Mouse (Mus musculus): ENCODE results near the gene Ticam1. TPM values are rescaled to one million over a fixed set of nuclear protein-coding genes. Genes with fewer than 3 reads are reported as not detected.
A peak's percentile ranks its signal among the peaks of the same experiment; 100 is the strongest.

Gene Ticam1
- polyA plus RNA-seq, 1 experiment from 2014 or later: 7.7 TPM

DNA sequence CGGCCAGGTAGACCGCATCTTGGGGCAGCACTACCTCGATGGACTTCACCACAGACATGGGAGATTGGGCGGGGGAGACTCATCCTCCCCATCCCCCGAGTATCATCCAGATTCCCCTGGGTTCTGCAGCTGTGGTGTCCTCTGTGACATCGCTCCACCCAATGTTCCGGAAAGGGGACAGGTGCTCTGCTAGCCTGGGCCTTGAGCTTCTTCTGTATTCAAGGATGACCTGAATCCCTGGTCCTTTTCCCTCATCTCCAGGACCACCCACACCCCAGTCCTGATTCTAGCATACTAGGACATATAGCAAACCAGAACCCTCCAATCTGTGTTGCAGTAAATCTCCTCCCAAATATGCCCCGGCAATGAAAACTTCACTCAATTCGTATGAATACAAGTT lies 23.6 kb upstream of the Ticam1 start, which contains the start of gene Arrdc5:
TSS of gene Arrdc5 (minus strand) at position 101 of the 400 bp plus-strand sequence.
- Histone ChIP-seq H3K27me3 (ENCODE audit: insufficient read depth, low read length) (no peaks in the 10 kb centered on the region), H3K9ac (ENCODE audit: low read depth, low read length) (no peak within 1 kb of the TSS), H3K4me1 (replicated peaks; ENCODE audit: insufficient read depth, low read length) (peaks cover 9% of the 10 kb centered on the region), H3K4me3 (replicated peaks; ENCODE audit: low read depth, low read length) (no peak within 1 kb of the TSS), H3K27ac (no peak within 1 kb of the TSS), H3K4me2 (ENCODE audit: low read length) (no peak within 1 kb of the TSS), H3K36me3 (ENCODE audit: insufficient read depth, low read length) (no peaks in the 10 kb centered on the region), H3K9me3 (replicated peaks; ENCODE audit: low read length) (no peaks in the 10 kb centered on the region)
- no peak for TF ChIP-seq CTCF (IDR thresholded peaks at IDR 0.05; ENCODE audit: low read depth)
- DNase-seq (ENCODE audit: low spot score) (no peak), ATAC-seq (replicated peaks; ENCODE audit: low FRiP score, low read depth) (no peak)
- WGBS: 90% methylated on average over 9 of the region's 9 CpGs

DNA sequence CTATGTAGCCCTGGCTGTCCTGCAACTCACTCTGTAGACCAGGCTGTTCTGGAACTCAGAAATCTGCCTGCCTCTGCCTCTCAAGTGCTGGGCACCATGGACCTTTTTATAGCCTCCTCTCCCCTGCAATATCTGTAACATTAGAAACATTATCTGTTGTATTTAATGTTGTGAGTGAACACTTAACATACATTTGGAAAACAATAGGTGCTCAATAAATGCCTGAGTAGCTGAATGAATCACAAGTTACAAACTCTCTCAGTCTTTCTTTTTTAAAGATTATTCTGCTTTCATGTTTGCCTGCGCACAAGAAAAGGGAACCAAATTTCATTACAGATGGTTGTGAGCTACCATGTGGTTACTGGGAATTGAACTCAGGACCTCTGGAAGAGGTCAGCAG lies 21.7 kb upstream of the Ticam1 start:
- no peak overlapping the region for H3K4me3 ChIP-seq (replicated peaks; ENCODE audit: low read depth, low read length)
- no peak overlapping the region for H3K9ac ChIP-seq (ENCODE audit: low read depth, low read length)
- H3K27me3 ChIP-seq (ENCODE audit: insufficient read depth, low read length): no peaks in the 10 kb centered on the region
- H3K4me1 ChIP-seq (replicated peaks; ENCODE audit: insufficient read depth, low read length): peaks cover 7% of the 10 kb centered on the region; the same call in 1 of the 2 replicates
- no peak overlapping the region for H3K4me2 ChIP-seq (ENCODE audit: low read length)
- no peak for TF ChIP-seq CTCF (IDR thresholded peaks at IDR 0.05; ENCODE audit: low read depth)
- H3K27ac ChIP-seq: no peak overlapping the region
- 97% methylated on average over 1 of the region's 1 CpGs for WGBS
- no peaks in the 10 kb centered on the region for H3K9me3 ChIP-seq (replicated peaks; ENCODE audit: low read length)
- ATAC-seq (replicated peaks; ENCODE audit: low FRiP score, low read depth) (no peak), DNase-seq (ENCODE audit: low spot score) (no peak)
- no peaks in the 10 kb centered on the region for H3K36me3 ChIP-seq (ENCODE audit: insufficient read depth, low read length)

DNA sequence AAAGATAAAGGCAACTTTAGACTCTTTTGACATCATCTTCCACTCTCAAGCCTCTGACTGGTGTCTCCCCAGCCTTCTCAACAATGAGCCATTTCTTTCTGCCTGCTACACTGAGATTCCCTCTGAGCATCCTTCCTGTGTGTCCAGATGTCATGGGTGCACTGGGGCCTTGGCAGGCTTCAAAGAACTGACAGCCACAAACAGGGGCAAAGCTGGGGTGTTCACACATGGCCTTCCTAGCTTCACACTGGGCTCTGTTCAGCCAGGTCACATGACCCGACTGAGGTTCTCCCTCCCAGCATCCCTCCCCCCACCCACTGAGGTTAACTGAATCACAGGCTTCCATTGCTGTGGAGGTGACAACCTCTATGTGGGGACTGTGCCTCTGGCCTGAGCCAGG lies 19.6 kb upstream of the Ticam1 start:
- no peak for ATAC-seq (replicated peaks; ENCODE audit: low FRiP score, low read depth)

DNA sequence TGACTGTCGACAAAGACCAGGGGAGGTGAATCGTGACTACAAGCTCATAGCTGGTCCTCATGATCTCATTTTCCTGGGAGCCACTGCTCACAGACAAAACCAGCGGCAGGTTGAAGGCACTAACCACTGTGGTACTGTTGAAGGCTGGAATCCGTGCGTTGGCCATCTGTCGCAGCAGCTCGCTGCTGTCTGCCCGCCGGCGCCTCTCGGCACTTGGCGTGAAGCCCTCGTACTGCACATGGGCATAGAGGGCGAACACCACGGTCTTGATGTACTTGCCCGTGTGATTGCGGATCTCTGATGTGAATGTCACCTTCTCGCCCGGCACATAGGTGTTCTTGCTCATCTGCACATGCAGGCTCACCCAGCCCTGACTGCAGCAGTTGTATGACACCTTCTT lies 17.7 kb upstream of the Ticam1 start:
- Histone ChIP-seq H3K4me1 (replicated peaks; ENCODE audit: insufficient read depth, low read length) (peaks cover 12% of the 10 kb centered on the region; the same call in 1 of the 2 replicates), H3K27ac (no peak overlapping the region), H3K4me3 (replicated peaks; ENCODE audit: low read depth, low read length) (no peak overlapping the region), H3K27me3 (ENCODE audit: insufficient read depth, low read length) (no peaks in the 10 kb centered on the region), H3K9ac (ENCODE audit: low read depth, low read length) (no peak overlapping the region), H3K36me3 (ENCODE audit: insufficient read depth, low read length) (no peaks in the 10 kb centered on the region), H3K9me3 (replicated peaks; ENCODE audit: low read length) (no peaks in the 10 kb centered on the region), H3K4me2 (ENCODE audit: low read length) (no peak overlapping the region)
- no peak for ATAC-seq (replicated peaks; ENCODE audit: low FRiP score, low read depth)
- WGBS: 91% methylated on average over 19 of the region's 19 CpGs
- DNase-seq (ENCODE audit: low spot score): no peak
- no peak for TF ChIP-seq CTCF (IDR thresholded peaks at IDR 0.05; ENCODE audit: low read depth)

More for the DNA sequence above, 19.6 kb upstream of the Ticam1 start:
- H3K4me3 ChIP-seq (replicated peaks; ENCODE audit: low read depth, low read length): no peak overlapping the region
- no peak for TF ChIP-seq CTCF (IDR thresholded peaks at IDR 0.05; ENCODE audit: low read depth)
- WGBS: 86% methylated on average over 1 of the region's 1 CpGs
- no peaks in the 10 kb centered on the region for H3K36me3 ChIP-seq (ENCODE audit: insufficient read depth, low read length)
- H3K27ac ChIP-seq: no peak overlapping the region
- no peaks in the 10 kb centered on the region for H3K9me3 ChIP-seq (replicated peaks; ENCODE audit: low read length)
- H3K4me1 ChIP-seq (replicated peaks; ENCODE audit: insufficient read depth, low read length): peaks cover 6% of the 10 kb centered on the region; the same call in 1 of the 2 replicates
- no peak overlapping the region for H3K9ac ChIP-seq (ENCODE audit: low read depth, low read length)
- no peak overlapping the region for H3K4me2 ChIP-seq (ENCODE audit: low read length)
- H3K27me3 ChIP-seq (ENCODE audit: insufficient read depth, low read length): no peaks in the 10 kb centered on the region
- no peak for DNase-seq (ENCODE audit: low spot score)

DNA sequence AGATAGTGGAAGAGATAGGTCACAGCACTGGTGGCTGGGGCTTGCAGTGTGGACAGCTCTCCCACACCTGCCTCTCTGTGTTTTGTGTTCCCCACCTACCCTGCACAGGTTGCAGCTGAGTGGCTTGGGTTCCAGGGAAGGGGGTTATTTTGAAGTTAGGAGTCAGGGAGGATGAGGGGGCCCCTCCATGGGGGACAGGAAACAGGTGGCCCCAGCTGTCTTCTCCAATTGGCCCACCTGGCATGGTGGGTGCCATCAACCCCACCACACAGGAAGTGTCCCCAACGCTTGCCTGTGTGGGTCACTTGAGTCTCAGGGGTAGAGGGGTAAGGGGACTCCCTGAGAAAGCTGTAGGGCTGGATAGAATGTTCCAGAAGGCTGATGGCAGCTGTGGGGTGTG lies 16.7 kb upstream of the Ticam1 start:
- Histone ChIP-seq H3K9ac (ENCODE audit: low read depth, low read length) (no peak overlapping the region), H3K9me3 (replicated peaks; ENCODE audit: low read length) (no peaks in the 10 kb centered on the region), H3K4me2 (ENCODE audit: low read length) (no peak overlapping the region), H3K27ac (no peak overlapping the region), H3K4me3 (replicated peaks; ENCODE audit: low read depth, low read length) (no peak overlapping the region), H3K36me3 (ENCODE audit: insufficient read depth, low read length) (no peaks in the 10 kb centered on the region), H3K27me3 (ENCODE audit: insufficient read depth, low read length) (no peaks in the 10 kb centered on the region), H3K4me1 (replicated peaks; ENCODE audit: insufficient read depth, low read length) (peaks cover 20% of the 10 kb centered on the region)
- DNase-seq (ENCODE audit: low spot score) (no peak), ATAC-seq (replicated peaks; ENCODE audit: low FRiP score, low read depth) (no peak)
- no peak for TF ChIP-seq CTCF (IDR thresholded peaks at IDR 0.05; ENCODE audit: low read depth)
- 71% methylated on average over 1 of the region's 1 CpGs for WGBS

DNA sequence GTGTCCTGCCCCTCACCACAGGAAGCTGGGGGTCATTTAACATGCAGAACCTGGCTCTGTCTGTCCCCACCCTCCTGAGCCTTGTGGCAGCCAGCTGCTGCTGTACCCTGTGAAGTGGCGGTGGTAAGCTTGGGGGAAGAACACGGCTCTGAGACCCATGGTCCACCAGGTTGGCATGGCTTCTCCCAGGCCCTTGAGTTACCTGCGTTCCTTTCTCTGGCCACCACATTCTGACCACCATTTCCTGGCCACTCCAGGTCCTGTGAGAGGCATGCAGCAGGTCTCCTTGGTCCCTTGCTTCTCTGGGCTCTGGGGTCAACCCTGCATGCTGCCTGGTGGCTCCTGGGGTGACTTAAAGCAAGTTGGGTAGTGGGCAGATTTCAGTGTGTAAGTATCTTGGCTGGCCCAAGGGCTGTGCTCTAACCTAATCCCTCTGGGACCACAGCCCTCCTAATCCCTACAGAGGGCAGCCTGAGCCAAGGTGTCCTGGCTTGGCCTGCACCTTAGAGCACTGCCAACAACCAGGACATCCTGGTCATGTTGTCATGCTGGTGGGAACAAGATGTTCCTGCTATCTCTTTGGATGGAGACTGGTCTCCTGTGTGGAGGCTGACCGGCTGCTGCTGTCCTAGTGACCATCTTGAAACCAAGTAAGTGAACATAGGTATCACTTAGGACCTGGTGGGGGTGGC lies 16.1 kb upstream of the Ticam1 start, which contains the start of gene Plin3:
TSS of gene Plin3 (minus strand) at position 343 of the 692 bp plus-strand sequence.
- no peaks in the 10 kb centered on the region for H3K9me3 ChIP-seq (replicated peaks; ENCODE audit: low read length)
- peak within 1 kb of the TSS; percentile 97 for H3K27ac ChIP-seq
- H3K4me3 ChIP-seq (replicated peaks; ENCODE audit: low read depth, low read length): no peak within 1 kb of the TSS
- peaks cover 26% of the 10 kb centered on the region for H3K4me1 ChIP-seq (replicated peaks; ENCODE audit: insufficient read depth, low read length)
- H3K27me3 ChIP-seq (ENCODE audit: insufficient read depth, low read length): no peaks in the 10 kb centered on the region
- H3K9ac ChIP-seq (ENCODE audit: low read depth, low read length): peak within 1 kb of the TSS; percentile 54; the same call in 1 of the 2 replicates
- WGBS: 75% methylated on average over 4 of the region's 4 CpGs
- DNase-seq (ENCODE audit: low spot score): no peak
- no peak within 1 kb of the TSS; the same call in 1 of the 2 replicates for H3K4me2 ChIP-seq (ENCODE audit: low read length)
- H3K36me3 ChIP-seq (ENCODE audit: insufficient read depth, low read length): no peaks in the 10 kb centered on the region
- no peak for TF ChIP-seq CTCF (IDR thresholded peaks at IDR 0.05; ENCODE audit: low read depth)
- no peak for ATAC-seq (replicated peaks; ENCODE audit: low FRiP score, low read depth)
